ENCODE assay signal across 1 mouse cellular context in the genomic region with DNA sequence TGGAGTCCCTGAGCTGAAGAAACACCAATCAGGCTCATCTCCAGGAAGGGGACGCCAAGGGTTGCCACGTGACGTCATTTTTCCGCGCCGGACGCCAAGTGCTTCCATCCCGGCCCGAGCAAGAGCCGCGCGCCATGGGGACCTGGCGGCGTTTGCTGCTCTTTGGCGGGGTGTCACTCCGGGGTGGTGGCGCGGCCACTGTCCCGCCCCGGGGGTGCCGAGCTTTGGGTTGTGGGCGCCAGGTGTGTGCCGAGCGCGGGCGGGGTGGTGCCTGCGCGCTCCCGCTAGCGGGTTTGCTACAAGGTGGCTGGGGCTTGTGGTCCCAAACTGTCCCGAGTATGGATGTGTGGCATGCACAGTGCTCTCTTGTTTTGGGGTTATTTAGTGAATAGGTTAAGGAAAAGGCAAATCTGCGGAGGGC.
TF ChIP-seq lines count a peak whose summit lies in the region.

A gene (plus strand): TSS at position 88 of the 421 bp plus-strand sequence.

TF ChIP-seq in CH12.LX, 34 proteins besides CTCF, POLR2A, EP300 and RAD21 (continued from another document):
- peak; percentile 70; the same call in 1 of the 2 replicates for TF ChIP-seq ZMIZ1 (IDR thresholded peaks at IDR 0.05; ENCODE audit: low read depth, low read length)
- TF ChIP-seq MEF2A (IDR thresholded peaks at IDR 0.05; ENCODE audit: borderline replicate concordance, low read depth, low read length) = peak; percentile 43; the same call in 1 of the 2 replicates
- no peak for TF ChIP-seq ETS1 (conservative IDR thresholded peaks at IDR 0.05; ENCODE audit: low read depth, low read length)
- TF ChIP-seq CHD2 (IDR thresholded peaks at IDR 0.05; ENCODE audit: low read length) = no peak
- TF ChIP-seq MAX (IDR thresholded peaks at IDR 0.05; ENCODE audit: low read length) = peak; percentile 57; the same call in 1 of the 2 replicates
- no peak for TF ChIP-seq PAX5 (IDR thresholded peaks at IDR 0.05; ENCODE audit: low read length)
- no peak for TF ChIP-seq USF2 (conservative IDR thresholded peaks at IDR 0.05; ENCODE audit: low read depth, low read length)
- TF ChIP-seq USF1 (IDR thresholded peaks at IDR 0.05; ENCODE audit: low read depth, low read length) = 0 out of 2 replicates have a peak, but pooled peaks have one; percentile 21
- 0 out of 2 replicates have a peak, but pooled peaks have one; percentile 32 for TF ChIP-seq JUND (conservative IDR thresholded peaks at IDR 0.05; ENCODE audit: low read depth, low read length)
- peak; percentile 32; the same call in 1 of the 2 replicates for TF ChIP-seq KAT2A (IDR thresholded peaks at IDR 0.05; ENCODE audit: insufficient replicate concordance, low read length)
- no peak for TF ChIP-seq ZNF384 (IDR thresholded peaks at IDR 0.05; ENCODE audit: low read depth, low read length)
- no peak for TF ChIP-seq E2F4 (IDR thresholded peaks at IDR 0.05; ENCODE audit: insufficient replicate concordance, low read depth, low read length)
- no peak for TF ChIP-seq RCOR1 (conservative IDR thresholded peaks at IDR 0.05; ENCODE audit: low read depth, low read length)
- TF ChIP-seq ELF1 (IDR thresholded peaks at IDR 0.05; ENCODE audit: low read depth, low read length) = peak; percentile 89
- 0 out of 2 replicates have a peak, but pooled peaks have one; percentile 40 for TF ChIP-seq NRF1 (IDR thresholded peaks at IDR 0.05; ENCODE audit: low read depth, low read length)
- TF ChIP-seq ZKSCAN1 (IDR thresholded peaks at IDR 0.05; ENCODE audit: borderline replicate concordance, low read depth, low read length) = no peak
- no peak for TF ChIP-seq TBP (conservative IDR thresholded peaks at IDR 0.05; ENCODE audit: low read depth, low read length)
